Comparison of ENCODE assay signal across 23 mouse cellular contexts in genomic region chr4:139481400-139481799, GRCm38 (mm10). TPM values are rescaled to one million over a fixed set of nuclear protein-coding genes. Genes with fewer than 3 reads are reported as not detected.
DNase-seq lines count a peak whose midpoint lies in the region; ATAC-seq and TF ChIP-seq lines count a peak whose summit lies in the region.
"Had no signal": no experiment of that assay in that cellular context is flagged by ENCODE, and none has a peak within 500 bp of the region (broad histone marks: within the 10 kb centered on the region; RNA-seq: fewer than 3 reads in every experiment).

No protein-coding gene starts in this region.

- peaks cover 17% of the 10 kb centered on the region for H3K4me1 ChIP-seq in heart, embryonic 13.5 days
- H3K4me1 ChIP-seq in lung, postnatal 0 days (ENCODE audit: insufficient read depth, low read depth, low read length) = no peaks in the 10 kb centered on the region
- H3K4me1 ChIP-seq: embryonic facial prominence, embryonic 10.5 days; hindbrain, embryonic 13.5 days; midbrain, embryonic 12.5 days had no signal

- TF ChIP-seq CTCF in lung, postnatal 0 days (IDR thresholded peaks at IDR 0.05) = no peak
- TF ChIP-seq CTCF in gastrocnemius, adult 2 months (IDR thresholded peaks at IDR 0.05) = no peak

- H3K27me3 ChIP-seq in heart, embryonic 13.5 days (replicated peaks) = no peaks in the 10 kb centered on the region
- no peaks in the 10 kb centered on the region for H3K27me3 ChIP-seq in lung, postnatal 0 days (replicated peaks; ENCODE audit: insufficient read depth, low read length)
- H3K27me3 ChIP-seq: CH12.LX; forebrain, embryonic 13.5 days; hindbrain, embryonic 13.5 days; midbrain, embryonic 12.5 days had no signal

- no peak for ATAC-seq in heart, embryonic 13.5 days (ENCODE audit: extremely low read depth, insufficient number of reproducible peaks, low FRiP score, low TSS enrichment)
- ATAC-seq in lung, postnatal 0 days = peak; percentile 43
- ATAC-seq in megakaryocyte-erythroid progenitor cell, adult 5-6 weeks (replicated peaks; ENCODE audit: low FRiP score, low TSS enrichment, poor library complexity, severe bottlenecking) = 0 out of 2 replicates have a peak, but pooled peaks have one; percentile 35
- ATAC-seq: forebrain, embryonic 13.5 days; inflammation-experienced regulatory T-cells, adult 6 months had no signal

- H3K36me3 ChIP-seq in heart, embryonic 13.5 days = peaks cover 98% of the 10 kb centered on the region
- H3K36me3 ChIP-seq in lung, postnatal 0 days (ENCODE audit: insufficient read depth, low read length) = peaks cover 71% of the 10 kb centered on the region

- no peak overlapping the region for H3K4me2 ChIP-seq in heart, embryonic 13.5 days
- no peak overlapping the region for H3K4me2 ChIP-seq in lung, postnatal 0 days (replicated peaks; ENCODE audit: low read depth, low read length)
- H3K4me2 ChIP-seq: forebrain, embryonic 13.5 days; heart, embryonic 11.5 days; hindbrain, embryonic 13.5 days; liver, embryonic 11.5 days; midbrain, embryonic 12.5 days had no signal

- H3K9me3 ChIP-seq in heart, embryonic 13.5 days = no peaks in the 10 kb centered on the region
- no peaks in the 10 kb centered on the region for H3K9me3 ChIP-seq in lung, postnatal 0 days (ENCODE audit: low read length)
- H3K9me3 ChIP-seq: embryonic facial prominence, embryonic 10.5 days; forebrain, embryonic 13.5 days; hindbrain, embryonic 13.5 days; midbrain, embryonic 12.5 days had no signal

- intact Hi-C loops in heart, postnatal 25 days (cut with DNase I) = loop anchor here (5.0 kb wide), 1 partner anchor 86 kb away; no protein-coding TSS in a partner anchor
- intact Hi-C loops in gastrocnemius, adult 2 months (cut with DNase I) = no loop called here

- 0 out of 2 replicates have a peak overlapping the region, but pooled peaks have one; percentile 14 for H3K9ac ChIP-seq in heart, embryonic 13.5 days
- no peak overlapping the region for H3K9ac ChIP-seq in lung, postnatal 0 days (replicated peaks; ENCODE audit: low read depth)
- H3K9ac ChIP-seq: forebrain, embryonic 13.5 days; hindbrain, embryonic 13.5 days; midbrain, embryonic 12.5 days had no signal

- no peak overlapping the region for H3K4me3 ChIP-seq in heart, embryonic 13.5 days
- H3K4me3 ChIP-seq in lung, postnatal 0 days (ENCODE audit: low read depth, low read length) = no peak overlapping the region
- no peak overlapping the region for H3K4me3 ChIP-seq in gastrocnemius, adult 2 months
- H3K4me3 ChIP-seq: embryonic facial prominence, embryonic 10.5 days; forebrain, embryonic 13.5 days; hindbrain, embryonic 13.5 days; midbrain, embryonic 12.5 days had no signal

- peak overlapping the region; percentile 54; the same call in 1 of the 2 replicates for H3K27ac ChIP-seq in heart, embryonic 13.5 days (replicated peaks)
- no peak overlapping the region for H3K27ac ChIP-seq in lung, postnatal 0 days (ENCODE audit: low read length)
- no peak overlapping the region for H3K27ac ChIP-seq in gastrocnemius, adult 2 months
- H3K27ac ChIP-seq: embryonic facial prominence, embryonic 10.5 days; forebrain, embryonic 13.5 days; hindbrain, embryonic 13.5 days; kidney, postnatal 0 days; macrophage; midbrain, embryonic 12.5 days had no signal

- DNase-seq in heart, postnatal 25 days (ENCODE audit: low spot score) = no peak
- no peak for DNase-seq in lung, postnatal 0 days (ENCODE audit: low spot score)
- DNase-seq in lung, postnatal 14 days = no peak
- no peak for DNase-seq in right cerebral cortex, adult 18-20 months
- no peak for DNase-seq in gastrocnemius, adult 2 months
- DNase-seq: adrenal gland, postnatal 36 days; cerebellum, adult 8-10 months; lung, adult 18-20 months; retina, postnatal 1 day; right cerebral cortex, postnatal 4 days; thymus, postnatal 36 days had no signal

- TF ChIP-seq EP300 in lung, postnatal 0 days (IDR thresholded peaks at IDR 0.05) = no peak

- WGBS in heart, embryonic 13.5 days = 39% methylated on average over 1 of the region's 1 CpGs
- WGBS in lung, postnatal 0 days = 68% methylated on average over 1 of the region's 1 CpGs

RNA-seq across cellular contexts. Expression of gene Iffo2, which starts 48.9 kb away (rescaled TPM):
- polyA plus RNA-seq in heart, embryonic 13.5 days (2015; fragmentation: Nextera tagmentation; extraction: Ambion mirVana) = 2.8 and 3.2 TPM in 2 replicates
- total RNA-seq in heart, postnatal 25 days (2021) = 1 to 10 TPM; 5.5 to 6.0 TPM
- polyA plus RNA-seq in lung, postnatal 0 days (2015; fragmentation: Nextera tagmentation; extraction: Ambion mirVana) = 4.7 and 6.2 TPM in 2 replicates
- 0.35 and 0.37 TPM in 2 replicates for total RNA-seq in megakaryocyte-erythroid progenitor cell, adult 5-6 weeks (2014; fragmentation: Nextera tagmentation)
- 0.23 and 0.34 TPM in 2 replicates for total RNA-seq in megakaryocyte-erythroid progenitor cell, adult 5-6 weeks (2017)
- total RNA-seq in gastrocnemius, adult 2 months (2021) = 1 to 10 TPM; 2.1 to 2.5 TPM
